In genomic region chr6:119077231-119077630, GRCm38 (mm10) we compare ENCODE assay signal across 21 mouse cellular contexts.
DNase-seq lines count a peak whose midpoint lies in the region; ATAC-seq lines count a peak whose summit lies in the region.
"Had no signal": no experiment of that assay in that cellular context is flagged by ENCODE, and none has a peak within 500 bp of the region (broad histone marks: within the 10 kb centered on the region; RNA-seq: fewer than 3 reads in every experiment).

No protein-coding gene starts in this region.

- no peak overlapping the region for H3K4me3 ChIP-seq in heart, embryonic 12.5 days
- H3K4me3 ChIP-seq: embryonic facial prominence, embryonic 15.5 days; hindbrain, embryonic 10.5 days; limb, embryonic 13.5 days; liver, embryonic 12.5 days; midbrain, embryonic 12.5 days had no signal

- peak; percentile 61 to 85 for DNase-seq in adrenal gland, adult (ENCODE audit: inconsistent age in 2 of 2, low spot score in 1 of 2)
- DNase-seq in adrenal gland, adult 8-10 months = no peak
- peak; percentile 22 for DNase-seq in heart, adult 8-10 months (ENCODE audit: low spot score)
- peak; percentile 93 for DNase-seq in cerebellum, adult 11-12 months
- DNase-seq in cerebellum, postnatal 10 days = peak; percentile 71 to 83
- no peak for DNase-seq in thymus, postnatal 0 days (ENCODE audit: low spot score)
- DNase-seq in embryo, embryonic 10 days (ENCODE audit: low spot score) = no peak
- DNase-seq: kidney, postnatal 25 days; lung, adult 18-20 months; lung, postnatal 10 days; thymus, adult 2 months had no signal

- no peaks in the 10 kb centered on the region for H3K27me3 ChIP-seq in heart, embryonic 12.5 days (replicated peaks)
- H3K27me3 ChIP-seq: embryonic facial prominence, embryonic 15.5 days; limb, embryonic 13.5 days had no signal

- ATAC-seq in heart, embryonic 12.5 days (ENCODE audit: insufficient number of reproducible peaks, low FRiP score) = no peak
- ATAC-seq: forebrain, embryonic 14.5 days; hindbrain, embryonic 16.5 days; intestine, embryonic 16.5 days; liver, embryonic 12.5 days had no signal

- H3K36me3 ChIP-seq in heart, embryonic 12.5 days = no peaks in the 10 kb centered on the region
- H3K36me3 ChIP-seq: embryonic facial prominence, embryonic 15.5 days; hindbrain, embryonic 10.5 days; limb, embryonic 13.5 days; liver, embryonic 12.5 days; midbrain, embryonic 12.5 days had no signal

- no peak overlapping the region for H3K4me2 ChIP-seq in heart, embryonic 12.5 days
- H3K4me2 ChIP-seq: embryonic facial prominence, embryonic 15.5 days; limb, embryonic 13.5 days; liver, embryonic 12.5 days; midbrain, embryonic 12.5 days had no signal

- 61% methylated on average over 6 of the region's 6 CpGs for WGBS in heart, embryonic 12.5 days

- no peaks in the 10 kb centered on the region for H3K9me3 ChIP-seq in heart, embryonic 12.5 days (replicated peaks)
- H3K9me3 ChIP-seq: embryonic facial prominence, embryonic 15.5 days; hindbrain, embryonic 10.5 days; limb, embryonic 13.5 days; liver, embryonic 12.5 days; midbrain, embryonic 12.5 days had no signal

- no peak overlapping the region for H3K9ac ChIP-seq in heart, embryonic 12.5 days
- H3K9ac ChIP-seq: embryonic facial prominence, embryonic 15.5 days; limb, embryonic 13.5 days; liver, embryonic 12.5 days; midbrain, embryonic 12.5 days had no signal

- H3K4me1 ChIP-seq in heart, embryonic 12.5 days (replicated peaks) = peaks cover 78% of the 10 kb centered on the region
- H3K4me1 ChIP-seq: limb, embryonic 13.5 days; liver, embryonic 12.5 days had no signal

- no peak overlapping the region for H3K27ac ChIP-seq in heart, embryonic 12.5 days (ENCODE audit: poor library complexity, severe bottlenecking)
- H3K27ac ChIP-seq: embryonic facial prominence, embryonic 15.5 days; hindbrain, embryonic 10.5 days; limb, embryonic 13.5 days; liver, embryonic 12.5 days; midbrain, embryonic 12.5 days; stomach, postnatal 0 days had no signal

Comparison
In these comparisons a context has a peak if more than half of its experiments do, and no peak if none do; other contexts are left out.
1. DNase-seq: peak in adrenal gland, adult (2 of 2), heart, adult 8-10 months (single experiment), cerebellum, adult 11-12 months (single experiment) and cerebellum, postnatal 10 days (2 of 2); none in adrenal gland, adult 8-10 months (single experiment), thymus, postnatal 0 days (single experiment) and embryo, embryonic 10 days (single experiment).